Mouse (Mus musculus) MN1 (cell line): ENCODE data around the gene Cobl.

ENCODE experiments used
- DNase-seq: peaks from one replicate; pipeline ENCODE4 v3.0.0-alpha.2; 2016; ENCODE audit warnings: low spot score

Cobl gene

GRCm38 (mm10) chr11:12309423-12310023, 155.2 kb downstream of the Cobl start:
- DNase-seq, result no peak

GRCm38 (mm10) chr11:12304879-12305278, 159.9 kb downstream of the Cobl start:
- no peak for DNase-seq

- DNase-seq, result no peak
These were observed 164.9 kb downstream of the Cobl start for GRCm38 (mm10) chr11:12299701-12300446.

GRCm38 (mm10) chr11:12291654-12291935, 173.2 kb downstream of the Cobl start:
- no peak for DNase-seq

- peak; percentile 28 for DNase-seq
These were observed 173.7 kb downstream of the Cobl start for GRCm38 (mm10) chr11:12290911-12291653.

GRCm38 (mm10) chr11:12285319-12286021, 179.3 kb downstream of the Cobl start:
- DNase-seq, result no peak

GRCm38 (mm10) chr11:12280711-12281110, 184.0 kb downstream of the Cobl start:
- no peak for DNase-seq

GRCm38 (mm10) chr11:12274276-12274675, 190.5 kb downstream of the Cobl start:
- no peak for DNase-seq

GRCm38 (mm10) chr11:12273726-12274125, 191.0 kb downstream of the Cobl start:
- DNase-seq, result no peak

- DNase-seq, result no peak
These were observed 206.3 kb downstream of the Cobl start for GRCm38 (mm10) chr11:12258411-12258810.

GRCm38 (mm10) chr11:12257324-12258118, 207.2 kb downstream of the Cobl start:
- no peak for DNase-seq

GRCm38 (mm10) chr11:12245327-12245915, 219.3 kb downstream of the Cobl start:
- no peak for DNase-seq

- DNase-seq, result no peak
These were observed 228.4 kb downstream of the Cobl start for GRCm38 (mm10) chr11:12236341-12236740.

GRCm38 (mm10) chr11:12234876-12235275, 229.9 kb downstream of the Cobl start:
- DNase-seq, result no peak

- DNase-seq, result no peak
These were observed 230.6 kb downstream of the Cobl start for GRCm38 (mm10) chr11:12234126-12234525.

- DNase-seq, result no peak
These were observed 232.0 kb downstream of the Cobl start for GRCm38 (mm10) chr11:12232743-12233125.

- DNase-seq, result no peak
These were observed 232.6 kb downstream of the Cobl start for GRCm38 (mm10) chr11:12232041-12232742.

- no peak for DNase-seq
These were observed 233.2 kb downstream of the Cobl start for GRCm38 (mm10) chr11:12231481-12232035.

GRCm38 (mm10) chr11:12229411-12229810, 235.3 kb downstream of the Cobl start:
- DNase-seq, result no peak

- no peak for DNase-seq
These were observed 237.4 kb downstream of the Cobl start for GRCm38 (mm10) chr11:12227343-12227742.
